Mouse (Mus musculus) G1E (cell line): Measurements from ENCODE around the gene Il1f10.

ENCODE experiments used
- CTCF ChIP-seq: IDR thresholded peaks from 2 replicates; pipeline ENCODE4 v1.5.1; 2012; ENCODE audit warnings: low read depth, low read length, inconsistent platforms, mixed read lengths
- GATA1 ChIP-seq: IDR thresholded peaks from 2 replicates; pipeline ENCODE4 v1.6.1; 2012; ENCODE audit warnings: borderline replicate concordance, low read length, inconsistent platforms, mixed read lengths
- TAL1 ChIP-seq: conservative IDR thresholded peaks from 2 replicates; pipeline ENCODE4 v1.6.1; 2012; ENCODE audit warnings: low read depth, low read length, inconsistent platforms, mixed read lengths

DNA sequence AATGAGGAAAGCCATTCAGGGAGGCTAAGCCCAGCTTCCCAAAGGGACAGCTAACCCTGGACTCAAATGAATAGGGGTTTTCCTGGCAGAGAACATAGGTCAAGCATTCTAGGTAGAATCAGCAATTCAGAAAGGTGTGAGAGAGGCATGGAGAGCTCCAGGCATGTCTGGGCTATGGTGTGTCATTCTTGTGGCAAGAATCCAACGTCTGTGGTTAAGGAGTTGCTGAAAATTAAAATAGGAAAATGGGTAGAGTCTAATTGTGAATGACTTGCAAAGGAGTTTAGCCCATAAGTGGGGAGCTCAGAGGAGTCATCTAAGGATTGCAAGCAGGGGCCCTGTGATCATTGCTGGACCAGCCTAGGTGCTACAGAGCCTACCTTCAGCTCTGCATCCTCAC, 3.6 kb downstream of the Il1f10 start:
- no peak for TF ChIP-seq CTCF
- no peak for TF ChIP-seq GATA1
- TF ChIP-seq TAL1: no peak
